Mouse (Mus musculus) CH12.LX (cell line): ENCODE measurements around the gene Serpine1. TPM values are rescaled to one million over a fixed set of nuclear protein-coding genes. Genes with fewer than 3 reads are reported as not detected.

Source experiments
- DNase-seq: peaks from one replicate; pipeline ENCODE4 v3.0.0-alpha.2; 2013; ENCODE audit errors: extremely low read depth
- H3K27ac ChIP-seq: 2 replicates; pipeline ENCODE4 v1.5.1; 2012; ENCODE audit warnings: low read depth, mild to moderate bottlenecking, control low read depth, moderate library complexity; ENCODE audit not compliant: insufficient read depth
- H3K27me3 ChIP-seq: replicated peaks from 2 replicates; pipeline ENCODE3; 2012; ENCODE audit warnings: inconsistent platforms
- H3K36me3 ChIP-seq, 2 experiments: replicated peaks in 1 of 2; 2 replicates each; pipeline versions ENCODE3 to v1.6.1; 2012; ENCODE audit warnings: inconsistent platforms in 1 of 2, low read length in 1 of 2, mild to moderate bottlenecking in 1 of 2, mixed read lengths in 1 of 2, moderate library complexity in 1 of 2; ENCODE audit not compliant: control insufficient read depth in 1 of 2, insufficient read depth in 1 of 2
- H3K4me1 ChIP-seq, 2 experiments: 2 replicates each; pipeline ENCODE4 v1.6.1; 2012; ENCODE audit warnings: inconsistent platforms in 1 of 2, moderate library complexity in 1 of 2; ENCODE audit not compliant: insufficient read depth in 2 of 2, control insufficient read depth in 1 of 2
- H3K4me2 ChIP-seq: 2 replicates; pipeline ENCODE4 v1.6.1; 2012; ENCODE audit warnings: low read depth, mild to moderate bottlenecking, control low read depth; ENCODE audit not compliant: poor library complexity, insufficient read depth, severe bottlenecking
- H3K4me3 ChIP-seq, 3 experiments: fragments of 150-350 bp in 1 of 3; sonication (generic) in 1 of 3; replicated peaks in 1 of 3; 2 replicates each; pipeline versions ENCODE3 to v1.5.1; 2011 to 2012; ENCODE audit warnings: low read depth in 2 of 3, low read length in 2 of 3, mild to moderate bottlenecking in 2 of 3, moderate library complexity in 2 of 3, control low read depth in 1 of 3, improper control_type of control experiment in 1 of 3, inconsistent platforms in 1 of 3, mixed read lengths in 1 of 3; ENCODE audit not compliant: poor library complexity in 1 of 3
- H3K79me2 ChIP-seq: replicated peaks from 2 replicates; pipeline ENCODE4 v1.6.1; 2012; ENCODE audit warnings: mild to moderate bottlenecking, moderate library complexity; ENCODE audit not compliant: control insufficient read depth, poor library complexity, insufficient read depth, severe bottlenecking; ENCODE audit errors: extremely low read depth
- H3K9ac ChIP-seq: 2 replicates; pipeline ENCODE4 v1.6.1; 2012; ENCODE audit warnings: low read depth, mild to moderate bottlenecking, control low read depth, moderate library complexity; ENCODE audit not compliant: insufficient read depth
- H3K9me3 ChIP-seq: replicated peaks from 2 replicates; pipeline ENCODE3; 2012; ENCODE audit warnings: low read length, inconsistent platforms, mixed read lengths
- CHD2 ChIP-seq: IDR thresholded peaks from 2 replicates; pipeline ENCODE4 v1.6.1; 2011; ENCODE audit warnings: low read length, improper control_type of control experiment
- E2F4 ChIP-seq: IDR thresholded peaks from 2 replicates; pipeline ENCODE4 v1.6.1; 2011; ENCODE audit warnings: low read depth, low read length, improper control_type of control experiment; ENCODE audit not compliant: insufficient replicate concordance
- ELF1 ChIP-seq: IDR thresholded peaks from 2 replicates; pipeline ENCODE4 v1.6.1; 2014; ENCODE audit warnings: low read depth, mild to moderate bottlenecking, inconsistent platforms, low read length, improper control_type of control experiment
- ETS1 ChIP-seq: conservative IDR thresholded peaks from 2 replicates; pipeline ENCODE4 v1.6.1; 2012; ENCODE audit warnings: low read depth, mild to moderate bottlenecking, inconsistent platforms, low read length, improper control_type of control experiment, moderate library complexity
- GABPA ChIP-seq: IDR thresholded peaks from 2 replicates; pipeline ENCODE4 v1.6.1; 2012; ENCODE audit warnings: low read depth, low read length, improper control_type of control experiment, inconsistent platforms; ENCODE audit not compliant: insufficient replicate concordance
- IRF4 ChIP-seq: IDR thresholded peaks from 2 replicates; pipeline ENCODE4 v1.6.1; 2014; ENCODE audit warnings: low read depth, mild to moderate bottlenecking, inconsistent platforms, low read length, improper control_type of control experiment
- JUN ChIP-seq: IDR thresholded peaks from 2 replicates; pipeline ENCODE4 v1.6.1; 2011; ENCODE audit warnings: low read depth, mild to moderate bottlenecking, low read length, improper control_type of control experiment, moderate library complexity; ENCODE audit not compliant: insufficient read depth
- KAT2A ChIP-seq: IDR thresholded peaks from 2 replicates; pipeline ENCODE4 v1.6.1; 2012; ENCODE audit warnings: low read length, improper control_type of control experiment, inconsistent platforms; ENCODE audit not compliant: insufficient replicate concordance
- MAFK ChIP-seq: IDR thresholded peaks from 2 replicates; pipeline ENCODE4 v1.6.1; 2011; ENCODE audit warnings: low read length, improper control_type of control experiment; ENCODE audit not compliant: insufficient replicate concordance
- MEF2A ChIP-seq: IDR thresholded peaks from 2 replicates; pipeline ENCODE4 v1.6.1; 2014; ENCODE audit warnings: low read depth, mild to moderate bottlenecking, inconsistent platforms, low read length, improper control_type of control experiment, borderline replicate concordance
- NELFE ChIP-seq: IDR thresholded peaks from 2 replicates; pipeline ENCODE4 v1.6.1; 2011; ENCODE audit warnings: low read depth, low read length, improper control_type of control experiment
- PAX5 ChIP-seq: IDR thresholded peaks from 2 replicates; pipeline ENCODE4 v1.6.1; 2012; ENCODE audit warnings: low read length, inconsistent platforms, mixed read lengths
- POLR2AphosphoS2 ChIP-seq: IDR thresholded peaks from 2 replicates; pipeline ENCODE4 v1.6.1; 2011; ENCODE audit warnings: low read depth, low read length, improper control_type of control experiment
- RAD21 ChIP-seq: IDR thresholded peaks from 2 replicates; pipeline ENCODE4 v1.6.1; 2011; ENCODE audit warnings: low read depth, mild to moderate bottlenecking, low read length, improper control_type of control experiment, moderate library complexity
- SIN3A ChIP-seq: IDR thresholded peaks from 2 replicates; pipeline ENCODE4 v1.6.1; 2012; ENCODE audit warnings: low read length, improper control_type of control experiment, inconsistent platforms
- UBTF ChIP-seq: IDR thresholded peaks from 2 replicates; pipeline ENCODE4 v1.6.1; 2012; ENCODE audit warnings: low read depth, mild to moderate bottlenecking, inconsistent platforms, low read length, improper control_type of control experiment, moderate library complexity
- USF1 ChIP-seq: IDR thresholded peaks from 2 replicates; pipeline ENCODE4 v1.6.1; 2014; ENCODE audit warnings: low read depth, mild to moderate bottlenecking, inconsistent platforms, low read length, improper control_type of control experiment
- USF2 ChIP-seq: conservative IDR thresholded peaks from 2 replicates; pipeline ENCODE4 v1.6.1; 2011; ENCODE audit warnings: low read depth, low read length, improper control_type of control experiment
- ZC3H11A ChIP-seq: IDR thresholded peaks from 2 replicates; pipeline ENCODE4 v1.6.1; 2012; ENCODE audit warnings: low read depth, mild to moderate bottlenecking, inconsistent platforms, low read length, improper control_type of control experiment
- ZNF384 ChIP-seq: IDR thresholded peaks from 2 replicates; pipeline ENCODE4 v1.6.1; 2012; ENCODE audit warnings: low read depth, low read length, improper control_type of control experiment, inconsistent platforms
- dilution Hi-C: fragments of 300-500 bp; cut with MboI; formaldehyde crosslinking; loops from 2 replicates; pipeline ENCODE4 v1.14.3; 2020; ENCODE audit warnings: low sequenced_read_pairs; ENCODE audit not compliant: extremely low pct_unique_long_range_greater_than_20kb, extremely low pct_ligation_motif_present
- in situ Hi-C: fragments of 300-500 bp; cut with MboI; formaldehyde crosslinking; loops from 3 replicates; pipeline ENCODE4 v1.14.3; 2019; ENCODE audit warnings: low sequenced_read_pairs, low pct_ligation_motif_present, low pct_unique_long_range_greater_than_20kb, mixed read lengths
- polyA plus RNA-seq: library from polyadenylated mRNA; unstranded; fragments of >175 nt; gene quantifications from 2 replicates; pipeline ENCODE4 v1.2.1, GENCODE M21; 2012; ENCODE audit warnings: low read depth; ENCODE audit not compliant: insufficient read length
- total RNA-seq, 2 experiments: library from RNA; depleted of rRNA; stranded (reverse); fragments of 300-350 nt in 1 of 2; fragments of >200 nt in 1 of 2; gene quantifications; 2 replicates each; pipeline ENCODE4 v1.2.3; 2012 to 2014

Serpine1 gene
- total and polyA plus RNA-seq, 3 experiments, result 0.51 to 1.8 (median 0.61) TPM

DNA sequence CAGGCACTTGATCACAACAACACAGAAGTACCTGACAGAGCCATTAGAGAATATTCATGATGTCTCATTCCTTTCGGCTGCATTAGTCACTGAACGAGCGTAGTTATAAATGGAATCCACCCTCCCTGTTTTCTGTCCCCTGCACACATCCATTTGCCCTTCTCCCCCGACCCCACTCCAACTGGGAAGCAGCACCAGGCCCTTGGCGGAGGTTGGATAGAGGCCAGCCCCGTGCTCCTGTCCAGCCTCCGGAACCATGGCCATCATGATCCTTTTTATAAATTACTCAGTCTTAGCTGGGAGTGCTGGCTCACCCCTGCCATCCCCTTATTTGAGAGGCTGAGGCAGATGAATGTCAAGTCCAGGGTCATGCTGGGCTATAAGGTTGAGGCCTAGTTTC is 17.8 kb downstream of the Serpine1 start:
- dilution Hi-C loops, result no loop called here
- Histone ChIP-seq H3K36me3 (no peaks in the 10 kb centered on the region), H3K4me1 (peaks cover 0 to 4% of the 10 kb centered on the region in 2 experiments; a peak in 1 of 4 replicates), H3K4me2 (no peak overlapping the region), H3K27me3 (peaks cover 8% of the 10 kb centered on the region), H3K79me2 (no peaks in the 10 kb centered on the region), H3K4me3 (no peak overlapping the region)
- TF ChIP-seq ZC3H11A, result no peak
- TF ChIP-seq RAD21, result no peak
- TF ChIP-seq ELF1, result no peak
- no peak for TF ChIP-seq POLR2AphosphoS2
- TF ChIP-seq IRF4, result no peak
- TF ChIP-seq NELFE, result no peak
- no peak for TF ChIP-seq PAX5
- no peak for TF ChIP-seq GABPA
- TF ChIP-seq MAFK, result no peak
- TF ChIP-seq MEF2A, result no peak
- no peak for TF ChIP-seq E2F4
- TF ChIP-seq, all 38 proteins: peak for 0
- DNase-seq, result no peak
- Histone ChIP-seq H3K9me3 (peaks cover 9% of the 10 kb centered on the region), H3K9ac (no peak overlapping the region), H3K27ac (no peak overlapping the region)
- in situ Hi-C loops, result no loop called here

- in situ Hi-C loops (no loop called here), dilution Hi-C loops (no loop called here)
- TF ChIP-seq ETS1 (no peak), CHD2 (no peak), JUN (no peak), KAT2A (no peak), ZNF384 (no peak), NELFE (no peak), USF1 (no peak), SIN3A (no peak), MEF2A (no peak), IRF4 (no peak), UBTF (no peak), USF2 (no peak)
- Histone ChIP-seq H3K36me3 (no peaks in the 10 kb centered on the region), H3K4me3 (no peak overlapping the region), H3K9me3 (peaks cover 9% of the 10 kb centered on the region), H3K27ac (no peak overlapping the region), H3K27me3 (peaks cover 8% of the 10 kb centered on the region), H3K4me2 (no peak overlapping the region), H3K9ac (no peak overlapping the region), H3K4me1 (peaks cover 0 to 6% of the 10 kb centered on the region in 2 experiments; a peak in 1 of 4 replicates), H3K79me2 (no peaks in the 10 kb centered on the region)
- DNase-seq, result no peak
Measured at GRCm38 (mm10) chr5:137051914-137052505, 20.1 kb downstream of the Serpine1 start.
